Mouse (Mus musculus) brain, embryonic 18.5 days (tissue): Measurements from ENCODE around the gene Kazn.

ENCODE experiments used
- DNase-seq: peaks from one replicate; pipeline ENCODE4 v3.0.0-alpha.2; 2012; ENCODE audit warnings: low read depth, low spot score

Gene Kazn

DNA sequence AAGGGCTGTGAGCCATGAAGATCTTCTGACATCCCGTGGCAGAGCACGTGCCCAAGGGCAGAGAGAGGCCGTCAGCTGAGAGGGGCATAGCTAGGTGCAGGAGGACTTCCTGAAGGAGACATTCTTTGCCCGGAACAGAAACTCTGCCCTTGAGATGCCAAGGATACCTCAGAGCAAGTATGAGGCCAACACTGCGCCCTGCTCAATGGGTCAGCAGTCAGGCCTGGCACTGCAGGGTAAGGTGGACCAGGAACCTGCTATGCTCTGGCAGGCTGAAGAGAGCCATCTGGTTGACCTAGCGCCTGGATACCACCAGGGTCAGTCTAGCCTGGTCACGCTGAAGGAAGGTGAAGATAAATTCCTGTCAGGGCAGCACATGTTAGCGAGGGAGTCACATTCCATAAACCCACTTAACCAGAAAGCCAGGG, 46.0 kb downstream of the Kazn start:
- no peak for DNase-seq

DNA sequence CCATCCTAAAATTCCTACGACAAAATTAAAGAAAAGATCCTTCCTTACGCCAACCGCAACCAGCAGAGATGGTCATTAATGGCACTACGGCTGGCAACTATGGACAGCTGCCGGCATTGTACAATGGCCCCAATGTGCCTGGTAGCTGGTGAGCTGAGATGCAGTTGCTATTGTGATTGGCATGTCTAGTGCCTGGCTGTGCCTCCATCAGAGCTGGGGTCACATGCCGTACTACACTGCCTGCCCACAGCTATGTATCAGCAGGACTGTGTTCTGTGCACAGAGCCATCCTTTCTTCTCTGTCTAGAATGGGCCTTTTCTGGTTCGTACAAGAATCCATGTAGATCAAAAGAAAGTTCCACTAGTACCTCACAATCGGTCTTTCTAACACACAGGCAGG, 49.2 kb downstream of the Kazn start:
- no peak for DNase-seq

DNA sequence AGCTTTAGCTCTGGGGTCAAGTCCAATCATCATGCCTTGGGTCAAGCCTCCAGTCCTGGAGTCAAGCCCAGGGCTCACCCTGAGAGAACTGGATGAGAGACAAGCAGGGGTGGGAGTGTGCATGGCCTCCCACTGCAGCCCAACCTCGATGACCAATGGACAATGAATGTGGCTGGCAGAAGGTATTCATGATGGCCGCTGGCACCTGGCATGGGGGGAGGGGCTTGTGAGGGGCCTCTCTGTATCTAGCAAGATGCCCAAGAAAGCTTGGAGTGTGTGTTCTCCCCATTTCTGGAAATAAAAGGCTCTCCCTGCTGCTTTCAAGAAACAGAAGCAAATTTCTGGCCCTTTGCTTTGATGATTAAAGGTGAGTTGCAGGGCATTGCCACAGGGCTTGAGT, 50.7 kb downstream of the Kazn start:
- no peak for DNase-seq

DNA sequence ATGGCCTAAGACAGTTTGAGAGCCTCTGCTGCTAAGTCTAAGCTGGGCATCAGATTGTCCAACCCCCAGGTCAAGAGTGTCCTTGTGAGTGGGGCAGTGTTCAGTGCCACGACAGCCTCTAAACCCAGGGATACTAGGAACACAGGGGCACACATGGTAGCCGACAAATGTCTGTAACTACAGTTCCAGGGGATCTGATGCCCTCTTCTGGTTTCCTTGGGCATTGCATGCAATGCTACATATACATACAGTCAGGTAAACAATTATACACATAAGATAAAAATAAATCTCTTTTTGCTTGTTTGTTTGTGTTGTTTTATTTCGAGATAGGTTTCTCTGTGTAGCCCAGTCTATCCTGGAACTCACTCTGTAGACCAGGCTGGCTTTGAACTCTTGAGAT, 53.0 kb downstream of the Kazn start:
- no peak for DNase-seq

DNA sequence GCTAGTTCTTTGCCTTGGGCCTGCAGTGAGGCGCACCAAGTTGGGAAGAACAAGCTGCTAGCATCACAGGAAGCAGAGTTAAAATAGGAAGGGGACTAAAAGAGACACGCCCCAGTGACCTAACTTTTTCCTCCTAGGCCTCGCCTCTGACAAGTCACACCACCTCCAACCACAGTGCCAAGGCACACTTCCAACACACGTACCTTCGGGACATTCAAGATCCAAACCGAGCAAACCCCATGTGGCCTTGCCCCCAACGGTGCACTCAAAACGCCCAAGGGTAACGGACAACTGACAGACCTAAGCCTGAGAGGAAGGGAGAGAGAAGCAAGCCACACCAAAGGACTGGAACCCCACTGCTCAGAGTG, 53.7 kb downstream of the Kazn start:
- DNase-seq = no peak

DNA sequence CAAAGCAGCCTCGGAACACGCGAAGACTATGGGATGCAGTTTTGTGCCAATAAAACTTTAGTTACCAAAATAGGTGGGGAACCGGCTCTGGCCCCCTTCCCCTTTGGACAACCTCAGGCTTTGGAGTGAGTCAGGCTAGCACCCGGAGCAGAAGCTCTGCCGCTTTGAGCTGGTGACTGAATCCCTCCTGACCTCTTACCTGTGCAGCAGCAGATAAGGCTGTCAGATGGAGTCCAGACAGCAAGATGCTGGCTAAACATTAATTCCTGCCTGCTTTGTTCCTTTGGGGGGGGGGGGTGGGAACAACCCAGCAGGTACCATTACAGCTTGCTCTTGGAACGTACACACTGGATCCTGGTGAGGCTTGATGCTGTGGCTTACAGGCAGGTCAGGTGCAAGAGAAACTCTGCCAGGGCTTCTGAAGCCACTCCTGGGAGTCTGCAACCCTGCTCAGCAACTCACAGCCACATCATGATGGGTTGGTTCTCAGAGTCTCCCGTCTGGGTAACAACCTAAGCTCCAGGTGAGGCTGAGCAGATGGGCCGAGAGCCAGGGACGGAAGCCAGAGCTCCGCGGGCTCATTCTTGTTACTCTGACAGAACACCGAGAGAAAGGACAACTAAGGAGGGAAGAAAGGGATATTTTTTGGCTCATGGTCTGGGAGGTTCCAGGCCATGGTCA, 54.2 kb downstream of the Kazn start:
- DNase-seq = no peak

DNA sequence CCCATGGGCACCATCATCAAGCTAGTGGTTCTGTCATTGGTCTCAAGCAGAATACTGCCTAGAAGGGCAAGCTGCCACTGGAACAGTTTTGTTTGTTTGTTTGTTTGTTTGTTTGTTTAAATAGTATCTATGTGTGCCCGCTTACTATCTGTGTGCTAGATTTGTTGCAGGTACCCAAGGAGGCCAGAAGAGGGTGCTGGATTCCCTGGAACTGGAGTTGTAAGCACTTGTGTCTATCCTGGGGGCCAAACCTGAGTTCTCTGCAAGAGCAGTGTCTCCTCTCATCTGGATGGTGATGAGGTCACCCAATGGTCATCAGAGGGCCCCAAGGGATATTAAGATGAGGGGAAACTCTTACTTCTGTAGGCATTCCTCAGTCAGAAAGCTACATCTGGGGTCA, 55.6 kb downstream of the Kazn start:
- DNase-seq = no peak

DNA sequence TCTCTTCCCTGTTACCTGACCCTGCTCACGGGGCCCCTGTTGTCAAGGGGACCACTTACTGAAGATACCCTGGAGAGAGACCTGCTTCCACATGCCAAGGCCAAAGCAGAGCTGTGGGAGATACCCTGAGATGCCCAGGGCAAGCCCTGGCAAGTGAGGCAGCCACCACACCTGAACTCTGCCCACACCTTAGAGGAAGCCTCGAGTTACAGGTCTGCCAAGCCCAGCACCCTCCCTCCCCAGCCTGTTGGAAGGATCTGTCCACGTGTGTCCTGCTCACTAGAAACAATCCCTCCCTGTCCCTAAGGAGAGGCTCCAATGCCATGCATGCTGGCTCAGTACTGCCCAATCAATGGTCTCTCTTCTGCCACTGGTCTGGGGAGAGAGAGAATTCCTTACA, 56.2 kb downstream of the Kazn start:
- DNase-seq = no peak

DNA sequence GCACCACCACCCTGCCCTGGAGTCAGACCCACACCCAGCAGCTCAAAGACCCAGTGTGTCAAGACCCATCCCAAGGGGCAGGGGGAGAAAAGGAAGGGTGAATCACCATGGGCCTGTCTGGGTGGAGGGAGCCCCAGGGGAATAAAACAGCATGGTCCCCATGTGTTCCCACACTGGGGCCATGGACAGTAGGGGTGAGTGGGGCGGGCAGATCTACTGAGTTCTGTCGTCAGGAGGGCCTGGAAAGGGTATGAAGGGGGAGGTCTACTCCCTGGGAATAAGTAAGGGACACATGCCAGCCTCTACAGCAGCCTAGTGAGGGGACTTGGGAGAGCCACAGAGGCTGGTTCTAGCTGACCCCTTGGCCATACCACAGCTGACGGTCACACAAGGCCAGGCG, 57.6 kb downstream of the Kazn start:
- no peak for DNase-seq

DNA sequence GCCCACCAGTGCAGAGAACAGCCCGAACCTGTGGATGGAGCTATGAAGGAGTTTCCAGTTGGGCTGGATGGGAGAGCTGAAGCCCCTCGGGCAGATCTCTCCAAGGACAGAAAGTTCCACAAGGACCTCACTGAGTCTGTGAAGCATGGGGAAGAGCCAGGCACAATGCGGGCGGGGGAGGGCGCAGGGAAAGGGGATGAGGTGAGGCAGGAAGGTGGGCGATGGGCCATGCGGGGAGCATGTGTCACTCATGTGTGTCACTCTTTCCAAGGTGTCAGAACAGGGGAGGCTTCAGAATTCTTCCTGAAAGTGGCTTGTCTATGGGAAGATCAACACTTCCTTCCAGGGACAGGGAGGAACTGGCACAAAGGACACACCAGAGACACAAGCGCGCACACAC, 58.3 kb downstream of the Kazn start:
- no peak for DNase-seq

DNA sequence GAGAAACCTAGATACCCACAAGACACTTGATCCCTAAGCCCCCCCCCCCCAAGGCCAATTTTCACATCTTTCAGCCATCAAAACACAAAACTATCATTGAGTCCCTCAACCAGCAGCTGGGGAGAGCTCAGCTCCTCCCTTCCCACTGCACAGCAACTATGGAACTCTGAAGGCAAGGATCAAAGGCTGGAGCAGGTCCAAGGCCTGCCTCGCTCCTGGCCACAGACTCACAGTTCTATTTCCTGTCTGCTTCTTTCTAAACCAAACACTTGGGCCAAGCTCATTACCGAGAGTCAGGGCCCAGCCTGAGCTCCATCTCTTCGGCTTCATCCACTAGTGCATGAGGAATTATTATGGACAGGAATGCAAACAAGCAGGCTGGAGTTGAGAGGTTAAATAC, 58.9 kb downstream of the Kazn start:
- peak; percentile 50 for DNase-seq

DNA sequence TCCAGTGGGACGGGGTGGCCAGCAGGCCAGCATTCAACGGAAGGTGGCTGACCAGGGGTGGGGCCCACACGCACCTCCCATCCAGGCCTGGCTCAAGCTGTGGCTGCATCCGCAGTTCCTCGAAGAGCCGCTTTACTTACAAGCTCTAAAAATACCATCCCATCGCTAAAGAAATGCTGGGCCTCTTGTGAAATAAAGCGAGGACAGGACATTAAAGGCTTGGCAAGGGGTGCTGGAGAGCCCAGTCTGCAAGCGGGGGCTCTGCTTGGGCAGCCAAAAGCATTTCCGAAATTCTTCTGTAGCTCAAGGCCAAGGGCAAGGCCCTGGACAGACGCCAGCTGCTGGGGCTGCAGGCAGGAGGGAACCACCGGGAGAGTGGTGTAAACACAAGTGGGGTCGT, 59.7 kb downstream of the Kazn start:
- peak; percentile 28 for DNase-seq

DNA sequence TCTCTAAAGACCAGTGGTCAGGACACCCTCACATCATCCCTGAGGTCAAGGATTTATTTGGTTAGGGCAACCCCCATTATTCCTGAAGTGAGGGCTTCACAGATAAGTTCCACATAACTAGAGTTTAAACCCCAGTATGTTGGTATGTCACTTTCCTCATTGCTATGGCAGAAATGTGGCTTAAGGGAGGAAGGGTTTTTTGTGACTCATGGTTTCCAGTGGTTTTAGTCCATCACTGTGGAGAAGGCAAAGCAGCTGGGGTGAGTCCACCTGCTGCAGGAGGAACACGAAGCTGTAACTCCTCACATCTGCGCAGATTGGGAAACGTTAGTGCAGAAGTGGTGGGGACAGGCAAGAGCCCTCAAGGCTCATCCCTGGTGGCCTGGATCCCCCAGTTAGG, 62.5 kb downstream of the Kazn start:
- DNase-seq = no peak

DNA sequence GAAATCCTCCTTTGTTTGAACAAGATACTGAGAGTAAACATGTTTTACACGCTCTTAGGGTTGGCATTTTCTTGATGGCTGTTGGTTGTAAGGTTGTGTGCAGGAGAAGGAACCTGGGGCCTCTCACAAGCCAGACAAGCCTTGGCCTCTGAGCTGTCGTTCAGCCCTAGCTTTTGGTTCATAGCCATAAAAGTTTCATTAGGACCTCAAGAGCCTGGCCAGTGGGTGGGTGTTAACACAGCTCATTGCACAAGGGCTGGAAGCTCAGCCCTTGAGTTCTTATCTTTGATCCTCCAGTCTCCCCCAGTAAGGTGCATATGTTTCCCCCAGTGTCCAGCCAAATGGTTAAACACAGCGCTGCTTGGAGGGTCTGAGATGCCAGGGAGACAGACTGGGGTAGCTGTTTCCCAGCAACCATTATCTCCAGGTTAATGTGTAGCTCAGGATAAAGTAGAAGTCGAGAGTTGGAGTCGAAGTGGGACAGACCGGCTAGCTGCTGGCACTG, 65.2 kb downstream of the Kazn start:
- DNase-seq = no peak

DNA sequence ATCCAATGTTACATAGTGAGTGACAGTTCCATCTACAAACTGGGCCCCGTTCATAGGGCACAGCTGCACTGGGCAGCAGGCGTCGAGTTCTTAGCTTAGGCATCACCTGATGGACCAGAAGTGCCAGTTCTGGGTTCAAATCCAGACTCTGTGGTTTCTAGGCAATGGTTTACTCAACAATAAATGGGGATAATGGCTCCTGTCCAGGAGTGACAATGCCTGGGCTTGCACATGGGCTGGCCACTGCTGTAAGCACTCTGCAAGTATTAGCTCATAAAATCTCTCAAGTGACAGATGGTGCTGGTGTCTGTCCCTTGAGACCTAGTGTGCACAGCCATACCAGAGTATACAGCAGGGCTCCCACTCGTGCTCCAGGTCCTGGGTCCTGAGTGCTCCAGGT, 66.3 kb downstream of the Kazn start:
- no peak for DNase-seq

DNA sequence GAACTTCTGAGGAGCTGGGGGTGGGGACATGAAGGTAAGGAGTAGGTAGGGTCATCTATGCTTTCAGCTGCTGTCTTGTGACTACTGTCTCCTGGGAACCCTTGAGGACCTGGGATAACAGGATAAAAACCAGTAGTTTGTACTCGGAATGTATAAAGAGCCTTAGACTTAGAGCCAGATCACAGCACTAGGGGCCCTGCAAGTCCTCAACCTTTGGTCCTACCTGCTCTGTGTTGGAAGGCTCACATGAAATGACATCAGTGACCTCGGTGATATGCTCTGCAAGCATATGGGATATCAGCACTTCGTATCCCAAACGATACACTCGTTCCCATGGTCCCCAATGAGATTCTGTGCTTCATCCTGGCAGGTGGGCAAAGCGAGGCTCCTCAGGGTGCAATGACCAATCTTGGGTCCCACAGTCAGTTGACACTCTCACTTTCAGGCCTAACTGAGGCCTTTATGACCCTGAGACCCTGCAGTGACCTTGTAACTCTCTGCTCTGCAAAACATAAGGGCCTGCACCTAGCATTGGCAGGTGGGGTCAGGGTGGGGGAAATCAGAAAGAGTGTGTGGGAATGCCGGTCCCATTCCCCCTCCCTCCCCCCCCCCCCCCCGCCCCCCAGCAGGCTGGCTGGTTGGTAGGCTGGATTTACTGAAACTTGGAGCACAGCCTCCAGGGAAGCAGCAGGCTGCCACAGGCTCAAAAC, 67.3 kb downstream of the Kazn start:
- no peak for DNase-seq

DNA sequence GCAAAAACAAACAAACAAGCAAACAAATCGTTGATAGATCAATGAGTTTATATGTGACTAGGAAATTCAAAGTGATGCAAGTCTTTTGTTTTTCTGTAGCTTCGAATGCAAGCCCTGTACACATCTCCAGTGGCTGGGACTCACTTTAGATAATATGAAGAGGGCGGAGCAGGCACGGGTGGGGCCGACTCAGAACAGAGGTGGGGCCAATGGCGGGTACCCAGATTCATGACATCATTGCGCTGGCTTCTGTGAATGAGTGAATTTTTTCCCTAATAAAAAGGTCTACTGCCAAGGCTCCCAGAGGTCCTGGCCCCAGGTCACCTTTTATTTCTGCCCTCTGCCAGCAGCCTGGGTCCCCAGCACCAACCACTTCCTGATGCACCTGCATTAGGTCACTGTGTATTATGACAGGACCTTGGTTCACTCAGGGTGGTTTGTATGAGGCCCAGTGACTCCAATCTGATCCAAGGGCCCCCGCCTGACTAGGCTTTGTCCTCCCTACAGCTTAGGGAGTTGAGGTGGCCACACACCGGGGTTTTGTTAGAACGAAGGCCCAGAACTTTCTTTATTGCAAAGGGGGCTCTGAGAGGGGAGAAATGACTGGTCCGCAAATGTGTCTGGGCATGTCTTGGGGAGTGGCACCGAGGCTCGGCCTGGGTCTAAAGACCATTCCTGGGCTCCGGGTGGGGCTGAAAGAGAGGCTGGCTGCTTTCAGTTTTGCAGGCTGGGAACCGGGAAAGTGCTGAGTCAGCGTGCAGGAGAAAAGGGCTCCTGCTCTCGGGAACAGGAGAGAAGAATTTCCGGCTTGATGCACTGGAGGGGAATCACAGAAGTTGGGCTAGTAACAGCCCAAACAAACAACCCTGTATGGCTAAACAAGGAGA, 68.1 kb downstream of the Kazn start:
- no peak for DNase-seq

DNA sequence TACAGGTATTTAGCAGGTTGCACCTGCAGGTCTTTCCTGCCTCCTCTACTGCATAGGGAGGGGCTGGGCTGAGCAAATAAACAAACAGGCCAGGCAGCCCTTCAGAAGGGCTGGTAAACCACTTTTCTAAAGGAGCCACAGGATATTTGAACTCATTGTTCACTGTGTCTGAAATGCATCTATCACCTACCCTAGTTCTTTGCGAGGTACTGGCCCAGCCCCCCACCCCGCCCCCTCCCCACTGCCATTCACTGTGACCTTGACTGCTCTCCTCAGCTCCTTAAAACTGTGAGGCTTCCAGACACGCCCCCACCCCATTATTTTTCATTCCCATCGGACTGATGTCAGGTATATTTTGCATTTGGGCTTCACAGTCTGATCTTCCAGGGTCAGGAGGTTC, 69.6 kb downstream of the Kazn start:
- no peak for DNase-seq

DNA sequence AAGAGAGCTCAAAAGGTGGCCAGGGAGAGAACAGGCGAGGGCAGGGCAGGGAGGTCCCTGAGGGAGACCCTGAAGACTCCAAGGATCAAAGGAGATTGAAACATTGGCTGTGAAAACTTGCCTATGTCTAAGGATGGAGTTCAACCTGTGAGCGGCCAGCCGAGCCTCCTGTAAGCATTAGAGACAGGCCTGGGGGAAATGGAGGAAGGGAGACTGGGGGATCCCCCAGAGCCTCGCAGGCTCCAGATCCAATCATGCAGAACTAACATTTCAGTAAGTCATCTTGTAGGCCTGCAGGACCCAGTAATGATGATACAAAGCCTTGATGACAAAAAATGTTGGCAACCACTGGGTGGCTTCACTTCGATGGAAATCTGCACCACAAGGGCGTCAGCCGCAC, 70.8 kb downstream of the Kazn start:
- DNase-seq = no peak

DNA sequence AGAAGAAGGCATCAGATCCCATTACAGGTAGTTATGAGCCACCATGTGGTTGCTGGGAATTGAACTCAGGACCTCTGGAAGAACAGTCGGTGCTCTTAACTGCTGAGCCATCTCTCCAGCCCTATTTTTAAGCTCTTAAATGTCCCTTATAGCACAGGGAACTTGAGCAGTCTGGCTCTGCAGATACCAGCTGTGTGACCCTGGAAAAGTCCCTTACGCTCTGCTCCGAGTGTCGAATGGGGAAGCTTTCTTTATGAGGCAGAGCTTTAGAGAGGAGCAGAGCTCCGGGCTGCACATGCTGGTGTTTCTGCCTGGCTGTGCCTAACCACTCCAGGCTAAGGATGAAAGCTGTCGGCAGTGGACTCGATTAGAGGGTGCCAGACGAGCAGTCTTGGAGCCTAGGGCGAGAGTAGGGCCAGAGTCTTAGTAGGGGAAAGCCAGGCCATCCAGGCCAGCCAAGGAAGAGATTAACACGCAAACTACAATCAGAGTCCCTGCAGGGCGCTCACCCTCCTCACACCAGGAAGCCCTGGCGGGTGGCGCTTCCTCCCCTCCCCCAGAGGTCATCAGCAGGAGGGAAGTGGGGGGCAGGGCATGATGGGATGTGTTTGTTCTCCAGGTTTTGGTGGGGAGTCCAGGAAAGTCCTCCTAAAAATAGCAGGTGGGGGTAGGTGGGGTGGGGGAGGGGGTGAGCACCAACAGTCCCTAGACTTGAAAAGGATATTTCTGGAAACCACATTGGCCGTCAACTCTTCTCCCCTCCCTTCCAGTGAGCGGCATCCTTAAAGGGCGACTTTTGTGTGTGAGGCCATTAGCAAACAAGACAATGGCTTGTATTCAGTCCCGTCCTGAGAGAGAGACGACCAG, 73.1 kb downstream of the Kazn start:
- DNase-seq = no peak

DNA sequence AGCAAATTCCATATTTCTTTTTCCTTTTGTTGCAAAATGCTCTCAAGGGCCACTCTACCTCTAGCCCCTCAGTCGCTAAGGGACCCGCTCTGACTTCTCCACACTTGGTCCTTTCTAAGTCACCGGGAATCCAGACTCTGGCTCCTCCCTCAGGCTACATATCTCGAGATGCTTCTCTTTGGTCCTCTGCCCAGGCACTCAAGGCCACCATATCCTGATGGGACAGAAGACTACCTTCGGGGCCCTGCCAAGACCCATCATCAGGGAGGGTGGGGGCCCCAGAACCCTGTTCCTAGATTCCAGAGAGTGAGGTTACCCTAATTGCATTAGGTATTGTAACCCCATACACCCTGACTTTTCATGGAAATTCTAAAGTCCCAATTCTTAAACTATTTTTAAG, 73.8 kb downstream of the Kazn start:
- no peak for DNase-seq

DNA sequence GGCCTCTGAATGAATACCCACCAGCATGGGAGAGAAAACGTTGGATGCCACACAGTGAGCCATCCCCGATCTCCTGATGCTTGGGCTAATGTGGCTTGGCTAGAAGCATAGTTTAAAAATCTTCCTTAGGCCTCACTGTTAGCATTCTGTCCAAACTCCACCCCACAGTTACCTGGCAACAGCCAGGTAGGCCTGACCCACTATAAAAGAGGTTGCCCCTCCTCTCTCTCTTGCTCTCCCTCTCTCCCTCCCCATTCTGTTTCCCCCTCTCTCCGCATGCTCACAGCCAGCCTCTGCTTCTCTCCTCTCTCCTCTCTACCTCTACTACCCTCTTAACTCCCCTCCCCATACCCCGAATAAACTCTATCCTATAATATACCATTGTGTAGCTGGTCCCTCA, 74.8 kb downstream of the Kazn start:
- DNase-seq = no peak
